Mouse (Mus musculus): Measurements from ENCODE around the gene Cryz. TPM values are rescaled to one million over a fixed set of nuclear protein-coding genes. Genes with fewer than 3 reads are reported as not detected.
"Not testable (repeated sequence)": the region's sequence is repeated elsewhere in the genome, so short reads cannot be mapped to it uniquely, and the experiment has no call there.

The Cryz gene
- total RNA-seq, 2 experiments from 2014 or later = 20.9 to 29.6 TPM

GRCm38 (mm10) chr3:154607896-154608295 lies 11.4 kb downstream of the Cryz start:
- DNase-seq (ENCODE audit: low spot score in 2 of 2) = no peak

GRCm38 (mm10) chr3:154611888-154612287 lies 15.4 kb downstream of the Cryz start:
- DNase-seq (ENCODE audit: low spot score in 2 of 2) = no peak

GRCm38 (mm10) chr3:154614771-154615170 lies 18.3 kb downstream of the Cryz start:
- no peak for DNase-seq (ENCODE audit: low spot score in 2 of 2)

- no peak for DNase-seq (ENCODE audit: low spot score in 2 of 2)
Measured at GRCm38 (mm10) chr3:154615304-154615703, 18.8 kb downstream of the Cryz start.

- DNase-seq (ENCODE audit: low spot score in 2 of 2) = no peak
Measured at GRCm38 (mm10) chr3:154616106-154616505, 19.6 kb downstream of the Cryz start.

GRCm38 (mm10) chr3:154628284-154628683 lies 31.8 kb downstream of the Cryz start:
- no peak for DNase-seq (ENCODE audit: low spot score in 2 of 2)

- not testable (repeated sequence) for DNase-seq (ENCODE audit: low spot score in 2 of 2)
Measured at GRCm38 (mm10) chr3:154631281-154631680, 34.8 kb downstream of the Cryz start.

GRCm38 (mm10) chr3:154633091-154633490 lies 36.6 kb downstream of the Cryz start:
- no peak for DNase-seq (ENCODE audit: low spot score in 2 of 2)

GRCm38 (mm10) chr3:154646638-154647442 lies 50.3 kb downstream of the Cryz start:
- DNase-seq (ENCODE audit: low spot score in 2 of 2) = no peak

GRCm38 (mm10) chr3:154647443-154647780 lies 50.9 kb downstream of the Cryz start:
- DNase-seq (ENCODE audit: low spot score in 2 of 2) = no peak

- no peak for DNase-seq (ENCODE audit: low spot score in 2 of 2)
Measured at GRCm38 (mm10) chr3:154649411-154650285, 53.1 kb downstream of the Cryz start.

- no peak for DNase-seq (ENCODE audit: low spot score in 2 of 2)
Measured at GRCm38 (mm10) chr3:154651192-154651821, 54.8 kb downstream of the Cryz start.

GRCm38 (mm10) chr3:154652581-154653420 lies 56.3 kb downstream of the Cryz start:
- peak; percentile 56 to 60 for DNase-seq (ENCODE audit: low spot score in 2 of 2)

- no peak for DNase-seq (ENCODE audit: low spot score in 2 of 2)
Measured at GRCm38 (mm10) chr3:154653454-154653853, 56.9 kb downstream of the Cryz start.

GRCm38 (mm10) chr3:154654284-154654683 lies 57.8 kb downstream of the Cryz start:
- DNase-seq (ENCODE audit: low spot score in 2 of 2) = no peak

- no peak for DNase-seq (ENCODE audit: low spot score in 2 of 2)
Measured at GRCm38 (mm10) chr3:154654901-154655300, 58.4 kb downstream of the Cryz start.

- DNase-seq (ENCODE audit: low spot score in 2 of 2) = no peak
Measured at GRCm38 (mm10) chr3:154655711-154656110, 59.2 kb downstream of the Cryz start.

GRCm38 (mm10) chr3:154663545-154663944 lies 67.0 kb downstream of the Cryz start, which contains the start of gene Erich3:
TSS of gene Erich3 (plus strand) at chr3:154663859.
- no peak for DNase-seq (ENCODE audit: low spot score in 2 of 2)

GRCm38 (mm10) chr3:154663976-154664581 lies 67.6 kb downstream of the Cryz start:
- peak in 1 of 2 experiments; percentile 14 for DNase-seq (ENCODE audit: low spot score in 2 of 2)

GRCm38 (mm10) chr3:154664636-154665035 lies 68.1 kb downstream of the Cryz start:
- DNase-seq (ENCODE audit: low spot score in 2 of 2) = no peak
